Mouse (Mus musculus): ENCODE data around the gene Dusp22. TPM values are rescaled to one million over a fixed set of nuclear protein-coding genes. Genes with fewer than 3 reads are reported as not detected.

Gene Dusp22
- total and polyA plus RNA-seq, 3 experiments, result 14.7 to 21.2 (median 18.6) TPM

GRCm38 (mm10) chr13:30723858-30724257 is 64.1 kb downstream of the Dusp22 start:
- H3K4me3 ChIP-seq, result no peak overlapping the region
- no peak overlapping the region for H3K27ac ChIP-seq
- H3K79me2 ChIP-seq (replicated peaks; ENCODE audit: control insufficient read depth, insufficient read depth, low read length), result no peaks in the 10 kb centered on the region
- H3K36me3 ChIP-seq (ENCODE audit: control insufficient read depth, insufficient read depth, low read length), result no peaks in the 10 kb centered on the region
- H3K4me1 ChIP-seq (ENCODE audit: control insufficient read depth, insufficient read depth, low read length), result no peaks in the 10 kb centered on the region
- intact Hi-C loops (cut with DNase I), result no loop called here
- no peak for TF ChIP-seq EP300 (IDR thresholded peaks at IDR 0.05; ENCODE audit: insufficient read depth, low read depth, low read length)
- TF ChIP-seq POLR2A (IDR thresholded peaks at IDR 0.05; ENCODE audit: insufficient read depth, low read depth, low read length), result no peak
- no peak for TF ChIP-seq CTCF (IDR thresholded peaks at IDR 0.05)
- no peaks in the 10 kb centered on the region for H3K27me3 ChIP-seq (ENCODE audit: control insufficient read depth, insufficient read depth, low read length)
- H3K9ac ChIP-seq (ENCODE audit: low read depth, low read length), result no peak overlapping the region
- 69% methylated on average over 8 of the region's 8 CpGs for WGBS
- DNase-seq, result no peak

GRCm38 (mm10) chr13:30724691-30725271 is 65.0 kb downstream of the Dusp22 start:
- WGBS, result 24% methylated on average over 7 of the region's 7 CpGs
- no peaks in the 10 kb centered on the region for H3K4me1 ChIP-seq (ENCODE audit: control insufficient read depth, insufficient read depth, low read length)
- no peaks in the 10 kb centered on the region for H3K27me3 ChIP-seq (ENCODE audit: control insufficient read depth, insufficient read depth, low read length)
- no peak overlapping the region for H3K9ac ChIP-seq (ENCODE audit: low read depth, low read length)
- H3K27ac ChIP-seq, result no peak overlapping the region
- no peaks in the 10 kb centered on the region for H3K36me3 ChIP-seq (ENCODE audit: control insufficient read depth, insufficient read depth, low read length)
- intact Hi-C loops (cut with DNase I), result loop anchor here (5.0 kb wide), 3 partner anchors 67 to 157 kb away; partner anchors contain the start of gene Dusp22
- no peaks in the 10 kb centered on the region for H3K79me2 ChIP-seq (replicated peaks; ENCODE audit: control insufficient read depth, insufficient read depth, low read length)
- no peak overlapping the region for H3K4me3 ChIP-seq
- DNase-seq, result no peak
- TF ChIP-seq POLR2A (IDR thresholded peaks at IDR 0.05; ENCODE audit: insufficient read depth, low read depth, low read length) (no peak), EP300 (IDR thresholded peaks at IDR 0.05; ENCODE audit: insufficient read depth, low read depth, low read length) (no peak), CTCF (IDR thresholded peaks at IDR 0.05) (no peak)

- 91% methylated on average over 4 of the region's 4 CpGs for WGBS
- no peak overlapping the region for H3K27ac ChIP-seq
- no peaks in the 10 kb centered on the region for H3K27me3 ChIP-seq (ENCODE audit: control insufficient read depth, insufficient read depth, low read length)
- intact Hi-C loops (cut with DNase I), result loop anchor here (5.0 kb wide), 3 partner anchors 70 to 160 kb away; partner anchors contain the start of gene Dusp22
- H3K4me1 ChIP-seq (ENCODE audit: control insufficient read depth, insufficient read depth, low read length), result no peaks in the 10 kb centered on the region
- TF ChIP-seq EP300 (IDR thresholded peaks at IDR 0.05; ENCODE audit: insufficient read depth, low read depth, low read length) (no peak), POLR2A (IDR thresholded peaks at IDR 0.05; ENCODE audit: insufficient read depth, low read depth, low read length) (no peak), CTCF (IDR thresholded peaks at IDR 0.05) (no peak)
- no peak overlapping the region for H3K9ac ChIP-seq (ENCODE audit: low read depth, low read length)
- no peaks in the 10 kb centered on the region for H3K36me3 ChIP-seq (ENCODE audit: control insufficient read depth, insufficient read depth, low read length)
- no peaks in the 10 kb centered on the region for H3K79me2 ChIP-seq (replicated peaks; ENCODE audit: control insufficient read depth, insufficient read depth, low read length)
- no peak overlapping the region for H3K4me3 ChIP-seq
- no peak for DNase-seq
These were observed 67.1 kb downstream of the Dusp22 start for GRCm38 (mm10) chr13:30726879-30727278.

GRCm38 (mm10) chr13:30728155-30728554 is 68.4 kb downstream of the Dusp22 start:
- no peaks in the 10 kb centered on the region for H3K79me2 ChIP-seq (replicated peaks; ENCODE audit: control insufficient read depth, insufficient read depth, low read length)
- no peaks in the 10 kb centered on the region for H3K4me1 ChIP-seq (ENCODE audit: control insufficient read depth, insufficient read depth, low read length)
- no peaks in the 10 kb centered on the region for H3K27me3 ChIP-seq (ENCODE audit: control insufficient read depth, insufficient read depth, low read length)
- DNase-seq, result peak in 1 of 2 experiments; percentile 29
- WGBS, result 91% methylated on average over 7 of the region's 7 CpGs
- TF ChIP-seq EP300 (IDR thresholded peaks at IDR 0.05; ENCODE audit: insufficient read depth, low read depth, low read length) (no peak), POLR2A (IDR thresholded peaks at IDR 0.05; ENCODE audit: insufficient read depth, low read depth, low read length) (no peak), CTCF (IDR thresholded peaks at IDR 0.05) (no peak)
- H3K27ac ChIP-seq, result no peak overlapping the region
- no peaks in the 10 kb centered on the region for H3K36me3 ChIP-seq (ENCODE audit: control insufficient read depth, insufficient read depth, low read length)
- intact Hi-C loops (cut with DNase I), result loop anchor here (5.0 kb wide), 3 partner anchors 71 to 161 kb away; partner anchors contain the start of gene Dusp22
- H3K9ac ChIP-seq (ENCODE audit: low read depth, low read length), result no peak overlapping the region
- no peak overlapping the region for H3K4me3 ChIP-seq

- H3K4me3 ChIP-seq, result no peak overlapping the region
These were observed 69.4 kb downstream of the Dusp22 start for GRCm38 (mm10) chr13:30729245-30729644.

GRCm38 (mm10) chr13:30730104-30730793 is 70.5 kb downstream of the Dusp22 start:
- H3K27ac ChIP-seq, result no peak overlapping the region
- H3K4me1 ChIP-seq (ENCODE audit: control insufficient read depth, insufficient read depth, low read length), result no peaks in the 10 kb centered on the region
- H3K36me3 ChIP-seq (ENCODE audit: control insufficient read depth, insufficient read depth, low read length), result no peaks in the 10 kb centered on the region
- no peak for TF ChIP-seq POLR2A (IDR thresholded peaks at IDR 0.05; ENCODE audit: insufficient read depth, low read depth, low read length)
- TF ChIP-seq CTCF (IDR thresholded peaks at IDR 0.05), result no peak
- no peak for TF ChIP-seq EP300 (IDR thresholded peaks at IDR 0.05; ENCODE audit: insufficient read depth, low read depth, low read length)
- no peak overlapping the region for H3K9ac ChIP-seq (ENCODE audit: low read depth, low read length)
- H3K79me2 ChIP-seq (replicated peaks; ENCODE audit: control insufficient read depth, insufficient read depth, low read length), result no peaks in the 10 kb centered on the region
- no peak overlapping the region for H3K4me3 ChIP-seq
- intact Hi-C loops (cut with DNase I), result no loop called here
- DNase-seq, result no peak
- H3K27me3 ChIP-seq (ENCODE audit: control insufficient read depth, insufficient read depth, low read length), result no peaks in the 10 kb centered on the region
- 79% methylated on average over 15 of the region's 15 CpGs for WGBS

More at GRCm38 (mm10) chr13:30729245-30729644, 69.4 kb downstream of the Dusp22 start:
- H3K79me2 ChIP-seq (replicated peaks; ENCODE audit: control insufficient read depth, insufficient read depth, low read length), result no peaks in the 10 kb centered on the region
- peak; percentile 43 to 47 for DNase-seq
- no peaks in the 10 kb centered on the region for H3K4me1 ChIP-seq (ENCODE audit: control insufficient read depth, insufficient read depth, low read length)
- H3K27ac ChIP-seq, result no peak overlapping the region
- intact Hi-C loops (cut with DNase I), result loop anchor here (5.0 kb wide), 3 partner anchors 72 to 162 kb away; partner anchors contain the start of gene Dusp22
- 7% methylated on average over 6 of the region's 6 CpGs for WGBS
- H3K9ac ChIP-seq (ENCODE audit: low read depth, low read length), result no peak overlapping the region
- TF ChIP-seq EP300 (IDR thresholded peaks at IDR 0.05; ENCODE audit: insufficient read depth, low read depth, low read length) (no peak), POLR2A (IDR thresholded peaks at IDR 0.05; ENCODE audit: insufficient read depth, low read depth, low read length) (no peak), CTCF (IDR thresholded peaks at IDR 0.05) (peak; percentile 74)
- H3K36me3 ChIP-seq (ENCODE audit: control insufficient read depth, insufficient read depth, low read length), result no peaks in the 10 kb centered on the region
- no peaks in the 10 kb centered on the region for H3K27me3 ChIP-seq (ENCODE audit: control insufficient read depth, insufficient read depth, low read length)
